Mouse (Mus musculus): ENCODE data around the gene H2-Ke6.
A peak's percentile ranks its signal among the peaks of the same experiment; 100 is the strongest.
"Not testable (repeated sequence)": the region's sequence is repeated elsewhere in the genome, so short reads cannot be mapped to it uniquely, and the experiment has no call there.

H2-Ke6 gene

DNA sequence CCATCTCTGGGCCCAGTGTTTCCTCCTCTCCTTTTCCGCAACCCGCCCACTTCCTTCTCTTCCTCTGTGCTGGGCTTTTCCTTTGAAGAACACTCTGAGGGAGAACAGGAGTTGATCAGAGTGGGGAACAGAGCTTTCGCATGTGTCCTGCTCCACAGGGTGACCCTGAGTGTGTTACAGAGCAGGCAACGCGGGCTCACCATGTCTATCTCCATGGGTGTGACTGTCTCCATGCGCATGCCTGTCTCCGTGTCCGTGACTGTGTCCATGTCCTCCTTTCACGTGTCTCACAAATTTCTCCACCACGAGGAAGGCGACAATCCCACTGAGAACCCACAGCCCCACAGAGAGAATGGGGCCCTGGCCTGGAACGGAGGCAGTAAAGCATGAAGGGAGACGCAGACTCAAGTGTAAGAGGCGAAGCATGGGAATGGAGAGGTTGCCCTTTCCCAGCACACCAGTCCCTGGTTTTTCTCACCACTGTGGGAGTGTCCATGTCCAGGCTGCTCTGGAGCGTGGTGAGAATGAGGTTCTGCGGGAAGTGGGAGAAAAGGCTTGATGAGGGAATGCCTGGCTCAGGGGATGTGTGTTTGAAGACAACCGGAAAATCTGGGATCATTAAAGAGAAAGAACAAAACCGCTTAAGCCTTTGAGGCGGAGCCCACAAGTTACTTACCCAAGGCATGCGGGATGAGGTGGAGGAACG is 2.2 kb upstream of the H2-Ke6 start:
- DNase-seq (ENCODE audit: low read depth, low spot score) = no peak

DNA sequence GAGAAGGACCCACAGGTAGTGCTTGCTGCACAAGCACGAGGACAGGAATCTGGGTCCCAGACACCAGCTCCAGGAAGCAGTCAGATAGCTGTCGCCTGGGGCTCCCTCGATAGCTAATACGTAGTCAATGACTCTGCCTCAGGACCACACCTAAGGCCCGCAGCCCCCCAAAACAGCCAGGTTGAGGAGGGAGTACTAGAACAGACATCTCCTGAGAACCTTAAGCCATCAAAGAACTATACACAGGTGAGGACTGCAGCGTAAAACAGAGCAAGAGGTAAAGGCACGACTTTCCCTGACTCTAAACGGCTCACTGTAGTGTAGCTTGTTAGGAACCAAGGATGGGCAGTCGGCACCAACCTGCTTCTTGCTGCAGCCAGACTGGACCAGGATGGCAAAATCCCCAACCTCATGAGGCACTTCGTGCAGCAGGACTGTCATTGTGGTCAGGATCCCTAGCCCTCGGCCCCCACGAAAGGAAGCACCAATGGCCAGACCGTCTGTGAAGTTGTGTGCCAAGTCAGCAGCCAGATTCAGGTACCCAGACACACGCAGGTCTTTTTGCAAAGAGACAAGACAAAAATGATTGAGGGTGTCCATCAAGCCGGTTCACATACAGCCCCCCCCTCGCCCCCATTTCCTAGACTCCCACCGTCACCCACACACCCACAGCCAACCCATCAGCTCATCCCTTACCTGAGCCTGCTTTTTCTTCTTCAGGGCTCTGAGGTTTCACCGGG is 1.5 kb upstream of the H2-Ke6 start:
- no peak for DNase-seq (ENCODE audit: low read depth, low spot score)

DNA sequence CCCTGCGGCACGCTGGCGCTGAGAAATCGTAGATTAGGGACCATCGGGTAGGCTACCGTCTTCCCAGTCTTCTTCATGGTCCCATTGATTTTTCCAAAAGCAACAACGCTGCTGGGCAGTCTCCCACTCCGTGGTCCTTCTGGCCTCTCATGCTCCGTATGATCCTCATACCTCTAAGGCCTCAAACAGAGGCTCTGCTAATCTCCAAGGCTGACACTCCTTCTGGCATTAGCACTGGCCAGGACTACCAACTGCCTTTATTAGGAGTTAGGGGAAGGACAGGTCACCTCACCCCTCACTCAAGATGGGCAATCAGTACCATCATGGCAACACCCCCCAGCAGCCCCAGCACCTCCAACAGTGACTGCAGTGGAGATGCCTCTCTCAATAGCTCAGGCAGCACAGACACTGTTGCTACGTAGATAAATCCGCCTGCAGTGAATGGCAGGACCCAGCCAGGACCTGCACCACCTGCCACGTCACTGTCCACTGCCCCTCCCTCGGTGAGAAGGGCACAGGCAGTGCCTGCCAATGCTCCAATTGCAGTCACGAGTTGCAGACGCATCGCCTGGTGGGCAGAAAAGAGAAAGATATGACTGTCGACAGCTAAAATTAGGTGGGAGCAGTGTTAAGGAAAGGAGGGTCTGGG is 765 bp upstream of the H2-Ke6 start:
- DNase-seq (ENCODE audit: low read depth, low spot score) = no peak

DNA sequence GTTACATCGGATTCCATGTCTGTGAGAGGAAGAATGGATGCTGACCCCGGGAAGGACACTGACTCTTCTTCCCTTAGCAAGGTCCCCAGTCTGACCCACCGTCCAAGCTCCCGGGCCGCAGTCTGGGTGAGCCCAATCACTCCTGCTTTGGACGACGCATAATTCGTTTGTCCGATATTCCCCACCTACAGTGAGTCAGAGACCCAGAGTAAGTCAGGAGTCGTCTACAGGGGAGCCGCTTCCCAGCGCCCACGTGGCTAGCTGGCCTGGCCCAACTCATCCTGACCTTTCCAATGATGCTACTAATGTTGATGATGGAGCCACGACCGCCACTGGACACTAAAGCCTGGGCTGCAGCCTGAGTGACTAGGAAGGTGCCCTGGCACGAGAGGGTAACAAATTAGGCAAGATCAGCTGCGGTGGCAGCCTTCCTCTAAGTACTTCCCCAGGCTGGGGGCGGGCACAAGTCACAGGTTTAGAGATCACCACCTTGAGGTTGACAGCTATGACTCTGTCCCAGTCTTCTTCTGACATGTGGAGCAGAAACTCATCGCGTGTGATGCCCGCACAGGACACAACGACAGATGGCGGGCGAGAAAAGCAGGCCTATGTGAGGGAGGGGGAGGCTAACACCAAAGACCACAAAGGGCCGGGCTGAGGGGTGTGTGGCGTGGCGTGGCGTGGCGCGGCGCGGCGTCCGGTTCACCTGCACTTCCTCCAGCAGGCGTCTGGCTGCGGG is 774 bp downstream of the H2-Ke6 start:
- peak; percentile 59 for DNase-seq (ENCODE audit: low read depth, low spot score)

DNA sequence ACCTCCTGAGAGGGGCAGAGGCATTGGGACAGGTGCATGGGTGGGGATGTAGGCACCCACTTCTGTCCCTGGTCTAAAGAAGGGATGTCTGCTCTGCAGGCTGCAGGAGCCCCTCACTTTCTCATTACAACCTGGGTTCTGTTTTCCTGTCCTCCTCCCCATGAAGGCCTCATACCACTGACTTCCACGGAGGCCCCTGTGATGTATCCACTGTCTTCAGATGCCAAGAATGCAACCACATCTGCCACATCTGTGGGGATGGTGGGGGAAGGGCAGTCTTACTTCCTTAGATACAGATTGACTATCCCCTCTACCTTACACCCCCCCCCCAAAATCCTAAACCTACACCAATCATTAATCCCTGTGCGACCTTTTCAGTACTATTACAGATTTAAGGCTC is 1.6 kb downstream of the H2-Ke6 start:
- DNase-seq (ENCODE audit: low read depth, low spot score) = peak; percentile 75

DNA sequence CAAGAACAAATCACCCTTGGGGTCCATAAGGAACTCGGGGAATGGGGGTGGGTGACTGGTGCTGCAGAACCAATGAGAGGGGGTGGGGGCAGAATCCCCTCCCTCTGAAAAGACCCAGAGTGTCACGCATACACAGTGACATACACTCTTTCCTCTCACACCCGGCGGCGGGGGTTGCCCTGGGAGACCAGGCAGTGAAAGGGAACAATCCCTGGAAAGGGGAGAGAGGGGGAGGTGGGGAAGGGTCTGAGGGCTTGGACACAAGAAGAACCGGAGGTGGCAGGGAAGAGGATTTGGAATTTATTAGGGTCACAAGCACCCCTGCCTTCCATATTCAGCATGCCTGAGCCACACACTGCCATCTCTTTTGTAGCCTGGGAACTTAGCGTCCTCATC is 2.1 kb downstream of the H2-Ke6 start:
- DNase-seq (ENCODE audit: low read depth, low spot score) = no peak

DNA sequence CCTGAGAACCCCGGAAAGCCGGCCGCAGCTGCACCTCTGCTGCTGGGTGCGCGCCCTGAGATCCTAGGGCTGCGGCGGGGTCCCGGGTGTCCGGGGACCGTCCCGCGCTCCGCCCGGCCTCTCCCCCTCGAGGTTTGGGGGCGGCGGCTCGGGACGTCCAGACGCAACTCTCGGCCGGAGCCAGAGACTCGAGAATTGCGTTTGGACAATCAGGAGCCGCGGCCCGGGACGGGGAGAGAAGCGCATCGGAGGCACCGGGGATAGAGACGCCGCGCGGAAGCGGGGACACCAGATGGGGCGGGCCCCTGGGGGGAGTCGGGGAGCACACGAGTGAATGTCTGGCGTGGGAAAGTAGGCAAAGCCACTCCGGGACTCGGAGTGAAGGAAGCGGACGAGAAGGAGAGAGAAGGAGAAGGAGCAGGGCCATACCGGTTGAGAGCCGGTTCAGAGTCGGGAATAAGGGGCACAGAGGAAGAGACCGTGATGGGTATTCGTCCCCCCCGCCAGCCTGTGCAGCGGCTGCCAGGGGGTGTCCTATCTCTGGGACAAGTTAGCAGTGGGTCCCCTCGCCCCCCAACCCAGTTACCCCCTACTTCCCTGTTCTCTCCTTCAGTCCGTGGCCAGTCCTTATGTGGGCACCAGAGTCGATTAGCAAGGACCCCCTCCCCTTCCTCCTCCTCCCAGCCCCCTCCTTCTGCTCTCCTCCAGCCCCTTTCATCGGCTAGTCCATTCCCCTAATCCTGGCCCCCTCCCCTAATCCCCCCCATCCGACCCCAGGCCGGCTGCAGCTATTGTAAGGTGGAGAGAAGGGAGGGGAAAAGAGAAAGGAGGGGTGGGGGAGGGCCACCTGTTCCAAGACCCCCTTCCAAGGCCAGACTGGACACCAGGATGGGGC is 2.8 kb downstream of the H2-Ke6 start:
- peak; percentile 42 for DNase-seq (ENCODE audit: low read depth, low spot score)

DNA sequence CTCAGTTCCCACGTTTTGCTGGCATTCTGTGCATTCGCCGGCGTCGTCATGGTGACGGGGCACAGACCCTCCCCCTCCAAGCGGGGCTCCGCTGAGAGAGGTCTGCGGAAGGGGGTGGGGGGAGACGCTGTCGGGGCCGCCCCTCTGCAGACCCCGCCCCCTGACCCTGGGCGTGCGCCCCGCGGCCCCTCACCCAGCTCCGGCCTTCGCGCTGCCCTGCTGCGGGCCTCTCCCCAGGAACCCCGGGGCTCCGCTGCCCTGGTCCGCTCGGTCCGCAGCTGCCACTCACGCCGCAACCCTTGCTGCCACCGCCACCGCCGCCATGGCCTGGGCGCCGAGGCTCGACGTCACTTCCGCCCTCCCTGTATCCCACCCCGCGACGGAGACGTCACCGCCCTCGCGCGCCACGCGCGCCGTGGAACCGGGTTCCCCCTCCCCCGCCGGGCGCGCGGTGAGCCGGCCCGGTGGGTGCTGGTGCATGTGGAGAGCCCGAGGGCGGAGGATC is 3.5 kb downstream of the H2-Ke6 start, which contains the start of gene Ring1:
Gene Ring1, minus strand, starts transcription at position 364 of the 505 bp plus-strand sequence.
- peak; percentile 68 for DNase-seq (ENCODE audit: low read depth, low spot score)

DNA sequence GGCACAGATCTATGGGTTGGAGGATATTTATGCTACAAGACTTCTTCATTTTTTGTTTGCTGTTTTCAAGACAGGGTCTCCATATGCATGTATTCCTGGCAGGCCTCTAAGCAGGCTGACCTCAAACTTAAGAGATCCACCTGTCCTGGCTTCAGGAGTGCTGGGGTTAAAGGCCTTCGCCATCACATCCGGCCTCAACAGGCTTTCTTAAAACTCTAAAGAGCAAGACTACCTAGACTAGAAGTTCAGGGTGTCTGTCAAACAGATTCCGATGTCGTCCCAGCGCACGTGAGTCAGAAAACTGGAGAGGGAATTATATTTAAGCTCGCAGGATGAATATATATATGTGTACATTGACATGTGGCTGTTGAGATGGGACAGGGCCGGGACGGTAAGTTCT is 4.2 kb downstream of the H2-Ke6 start:
- no peak for DNase-seq (ENCODE audit: low read depth, low spot score)

DNA sequence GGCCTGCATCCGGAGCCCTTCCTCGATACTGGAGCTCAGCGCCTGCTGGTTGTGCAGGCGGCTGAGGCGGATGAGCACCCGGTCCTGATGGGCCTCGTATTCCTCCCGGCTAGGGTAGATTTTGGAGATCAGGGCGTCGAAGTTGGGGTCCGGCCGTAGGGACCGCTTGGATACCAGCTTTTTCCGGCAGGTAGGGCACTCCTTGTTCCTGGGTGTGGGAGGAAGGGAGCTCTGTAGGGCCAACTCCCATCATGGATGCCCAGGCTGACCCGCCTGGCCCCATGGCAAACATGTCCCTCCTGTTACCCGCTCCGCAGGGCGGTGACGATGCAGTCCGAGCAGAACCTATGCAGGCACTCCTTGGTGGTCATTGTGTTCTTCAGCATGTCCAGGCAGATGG is 4.9 kb downstream of the H2-Ke6 start:
- no peak for DNase-seq (ENCODE audit: low read depth, low spot score)

DNA sequence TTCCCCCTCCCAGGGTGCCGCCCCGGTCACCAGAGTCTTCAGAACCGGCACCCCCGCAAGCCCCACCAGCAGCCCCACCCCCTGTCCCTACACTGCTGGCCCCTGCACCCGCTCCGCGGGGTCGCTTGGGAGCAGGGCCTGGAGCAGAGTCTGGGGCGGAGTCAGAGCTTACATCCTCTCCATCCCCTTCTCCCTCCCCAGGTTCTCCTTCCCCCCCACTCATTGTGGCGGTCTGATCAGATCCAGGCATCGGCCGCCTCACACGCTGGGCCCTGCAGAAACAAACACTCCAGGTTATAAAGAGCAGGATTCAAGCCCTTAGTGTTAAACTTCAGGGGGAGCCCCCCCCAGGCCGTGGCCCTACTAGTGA is 5.5 kb downstream of the H2-Ke6 start:
- DNase-seq (ENCODE audit: low read depth, low spot score) = no peak

DNA sequence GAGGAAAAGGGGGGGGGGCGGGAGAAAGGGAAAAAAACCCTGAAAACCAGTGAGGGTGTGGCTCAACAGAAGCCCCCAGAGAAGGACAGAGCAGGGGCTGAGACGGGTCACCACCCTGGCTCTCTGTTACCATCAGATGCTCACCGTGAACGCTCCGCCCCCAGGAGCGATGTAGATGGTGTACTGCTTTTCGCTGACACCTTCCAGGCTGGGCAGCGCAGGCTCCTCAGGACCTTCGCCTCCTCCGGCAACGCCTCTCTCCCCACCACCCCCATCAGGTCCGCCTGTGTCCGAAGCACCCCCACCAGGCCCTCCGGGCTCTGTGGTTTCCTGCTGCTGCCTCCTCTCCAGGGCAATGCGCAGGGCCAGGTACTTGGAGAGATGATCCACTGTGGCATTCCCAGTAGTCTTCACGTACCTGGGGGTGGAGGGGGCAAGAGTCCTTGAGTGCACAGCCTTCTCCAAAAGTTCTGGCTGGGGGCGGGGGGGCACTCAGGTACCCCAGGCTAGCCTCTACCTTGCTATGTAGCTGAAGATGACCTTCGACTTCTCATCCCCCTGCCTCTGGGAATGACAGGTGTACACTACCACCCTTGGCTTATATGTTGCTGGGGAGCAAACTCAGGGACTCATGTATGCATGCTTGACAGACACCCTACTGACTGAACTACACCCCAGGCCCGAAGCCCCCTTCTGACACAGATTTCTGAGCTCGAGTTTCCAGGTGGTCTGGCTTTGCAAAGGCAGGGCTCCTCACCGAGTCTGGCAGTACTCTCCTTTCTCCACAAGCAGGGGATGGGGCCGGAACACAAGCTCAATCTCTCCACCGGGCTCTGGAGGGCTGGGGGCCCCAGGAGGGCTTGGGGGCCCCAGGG is 6.1 kb downstream of the H2-Ke6 start:
- DNase-seq (ENCODE audit: low read depth, low spot score) = no peak

DNA sequence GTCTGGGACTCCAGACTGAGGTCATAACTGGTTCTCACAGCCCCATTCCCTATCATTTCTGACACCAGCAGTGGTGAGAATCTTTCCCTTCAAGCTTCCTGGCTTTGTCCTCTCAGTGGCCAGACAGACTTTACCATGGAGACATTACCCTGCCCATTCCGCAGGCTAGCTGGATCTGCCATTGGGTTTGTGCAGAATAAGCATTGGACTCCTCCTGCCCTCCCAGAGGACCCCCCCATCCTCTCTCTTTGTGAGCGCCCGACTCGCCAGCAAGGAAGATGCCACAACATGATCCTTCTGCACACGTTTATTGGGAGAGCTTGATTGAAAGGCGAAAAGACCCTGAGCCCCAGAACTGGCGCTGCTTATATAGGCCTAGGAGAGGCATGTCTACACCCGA is 14.4 kb downstream of the H2-Ke6 start:
- no peak for DNase-seq (ENCODE audit: low read depth, low spot score)

DNA sequence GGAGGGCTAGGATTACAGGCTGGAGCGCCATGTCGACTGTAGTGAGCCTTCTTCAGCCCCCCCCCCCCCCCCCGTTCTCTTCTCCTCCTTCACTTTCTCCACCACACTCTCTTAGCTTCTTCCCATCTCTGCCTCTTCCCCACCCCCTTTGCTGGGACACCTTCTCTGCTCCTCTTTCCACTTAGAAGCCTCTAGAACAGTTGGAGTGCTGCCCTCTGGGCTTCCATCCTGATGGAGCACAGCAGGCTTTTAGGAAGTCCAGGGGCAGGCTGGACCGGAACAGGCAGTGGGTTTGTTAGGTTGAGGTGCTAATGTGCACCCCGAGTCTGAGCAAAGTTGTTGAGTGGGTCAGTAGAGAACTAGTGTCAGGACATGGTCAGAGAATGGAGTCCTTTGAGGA is 17.7 kb downstream of the H2-Ke6 start:
- DNase-seq (ENCODE audit: low read depth, low spot score) = no peak

DNA sequence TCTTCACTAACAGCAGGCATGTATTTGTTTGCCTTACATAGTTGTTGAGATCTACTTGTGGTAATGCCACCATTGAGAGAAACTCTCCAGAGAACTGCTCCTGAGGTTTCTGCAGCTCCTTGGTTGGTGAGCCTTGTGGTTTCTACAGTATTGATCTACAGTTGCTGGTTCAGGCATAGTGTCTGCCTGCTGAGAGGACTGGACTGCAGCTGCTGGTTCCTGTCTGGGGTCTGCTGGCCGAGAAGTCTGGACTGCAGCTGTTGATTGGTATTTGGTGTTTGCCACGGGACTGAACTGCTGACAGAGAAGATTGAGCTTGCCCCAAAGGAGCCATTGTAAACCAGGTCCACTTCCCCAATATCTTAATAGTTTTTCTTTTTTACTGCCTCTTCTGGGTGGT is 21.3 kb downstream of the H2-Ke6 start:
- DNase-seq (ENCODE audit: low read depth, low spot score) = no peak

DNA sequence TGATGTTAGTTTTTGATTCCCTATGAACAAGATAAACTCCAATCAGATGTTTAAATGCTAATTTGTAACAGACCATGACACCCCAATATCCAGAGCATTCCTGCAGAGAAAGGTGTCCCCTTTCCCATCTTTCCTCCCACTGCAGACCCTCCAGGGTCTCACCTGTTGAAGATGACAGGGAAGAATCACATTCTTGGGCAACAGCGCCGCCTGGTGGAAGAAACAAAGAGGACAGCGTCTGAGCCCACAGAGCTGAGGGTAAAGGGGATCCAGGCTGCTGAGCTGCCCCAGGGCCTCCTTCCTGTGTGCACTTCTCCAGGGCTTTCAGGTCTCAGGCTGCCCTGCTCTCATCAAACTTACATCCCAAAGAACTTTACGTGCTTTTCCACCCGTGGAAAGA is 24.4 kb downstream of the H2-Ke6 start:
- no peak for DNase-seq (ENCODE audit: low read depth, low spot score)

DNA sequence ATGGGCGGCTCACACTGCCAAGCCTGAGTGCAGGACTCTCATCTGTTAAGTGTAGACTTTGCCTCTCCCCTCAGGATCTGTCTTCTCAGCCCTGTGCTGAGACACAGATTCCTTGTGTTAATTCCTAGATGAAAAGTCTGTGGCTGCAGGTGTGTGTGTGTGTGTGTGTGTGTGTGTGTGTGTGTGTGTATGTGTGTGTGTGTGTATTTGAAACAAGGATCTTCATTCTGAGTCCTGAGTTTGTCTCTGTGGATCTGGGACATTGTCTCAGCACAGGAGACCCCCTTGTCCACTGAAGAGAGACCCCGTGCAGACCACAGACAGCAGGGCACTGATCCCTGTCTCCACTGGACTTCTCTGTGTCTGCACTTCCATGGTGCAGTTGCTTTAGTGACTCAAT is 27.1 kb downstream of the H2-Ke6 start:
- not testable (repeated sequence) for DNase-seq (ENCODE audit: low read depth, low spot score)

DNA sequence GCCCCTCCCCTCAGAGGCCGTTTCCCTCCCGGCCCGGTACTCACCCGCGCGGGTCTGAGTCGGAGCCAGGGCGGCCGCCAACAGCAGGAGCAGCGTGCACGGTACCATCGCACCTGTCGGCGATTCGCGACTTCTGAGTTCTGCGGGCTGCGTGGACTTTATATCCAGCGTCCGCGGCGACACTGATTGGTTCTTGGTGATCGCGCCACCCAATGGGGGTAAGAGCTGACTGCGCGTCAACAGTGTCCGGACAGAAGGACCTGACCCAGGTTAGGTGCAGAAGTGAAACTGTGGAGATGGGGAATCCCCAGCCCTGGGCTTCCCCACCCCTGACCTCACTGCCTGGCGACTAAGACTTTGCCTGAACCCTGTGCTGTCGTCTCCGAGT is 27.7 kb downstream of the H2-Ke6 start, which contains the start of gene H2-K1:
Gene H2-K1, minus strand, starts transcription at position 198 of the 388 bp plus-strand sequence.
- peak; percentile 92 for DNase-seq (ENCODE audit: low read depth, low spot score)

DNA sequence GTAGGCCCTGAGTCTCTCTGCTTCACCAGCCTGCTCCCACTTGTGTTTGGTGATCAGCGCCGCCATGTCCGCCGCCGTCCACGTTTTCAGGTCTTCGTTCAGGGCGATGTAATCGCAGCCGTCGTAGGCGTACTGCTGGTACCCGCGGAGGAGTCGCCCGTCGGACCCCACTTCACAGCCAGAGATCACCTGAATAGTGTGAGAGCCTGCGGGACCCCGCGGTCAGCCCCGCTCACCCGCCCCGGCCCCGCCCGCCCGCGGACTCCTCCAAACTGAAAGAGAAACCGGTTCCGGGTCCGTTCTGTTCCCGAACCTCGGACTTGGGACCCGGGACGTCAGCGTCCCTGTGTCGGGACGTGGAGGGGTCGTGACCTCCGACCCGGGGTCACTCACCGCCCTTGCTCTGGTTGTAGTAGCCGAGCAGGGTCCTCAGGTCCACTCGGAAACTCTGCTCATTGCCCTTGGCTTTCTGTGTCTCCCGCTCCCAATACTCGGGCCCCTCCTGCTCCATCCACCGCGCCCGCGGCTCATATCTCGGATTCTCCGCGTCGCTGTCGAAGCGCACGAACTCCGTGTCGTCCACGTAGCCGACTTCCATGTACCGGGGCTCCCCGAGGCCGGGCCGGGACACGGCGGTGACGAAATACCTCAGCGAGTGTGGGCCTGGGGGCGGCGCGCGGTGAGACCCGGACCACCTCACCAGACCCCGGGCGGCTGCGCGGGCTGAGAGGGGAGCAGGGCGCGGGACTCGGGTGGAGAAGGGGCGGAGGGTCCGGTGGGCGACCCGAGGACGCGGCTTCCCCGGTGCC is 28.3 kb downstream of the H2-Ke6 start:
- DNase-seq (ENCODE audit: low read depth, low spot score) = no peak

Data from 3T3-L1 (cell line).